Mouse (Mus musculus): ENCODE measurements at regions not wholly inside any gene's neighbourhood (a gene's known extent, or its start where the extent isn't known, plus 50 kb on each side); places are given as distances from the start of the nearest gene placed in this dataset.

GRCm38 (mm10) chr16:77443318-77443717 is 158.6 kb downstream of the Gm11146 start:
- H3K9me3 ChIP-seq (replicated peaks; ENCODE audit: low read length) = no peaks in the 10 kb centered on the region
- ATAC-seq (replicated peaks; ENCODE audit: low FRiP score, low read depth) = no peak
- H3K36me3 ChIP-seq (ENCODE audit: insufficient read depth, low read length) = no peaks in the 10 kb centered on the region
- no peaks in the 10 kb centered on the region for H3K4me1 ChIP-seq (replicated peaks; ENCODE audit: insufficient read depth, low read length)
- no peak overlapping the region for H3K9ac ChIP-seq (ENCODE audit: low read depth, low read length)
- no peak for TF ChIP-seq CTCF (IDR thresholded peaks at IDR 0.05; ENCODE audit: low read depth)
- no peak overlapping the region for H3K27ac ChIP-seq
- H3K27me3 ChIP-seq (ENCODE audit: insufficient read depth, low read length) = no peaks in the 10 kb centered on the region
- DNase-seq (ENCODE audit: low spot score) = no peak
- no peak overlapping the region for H3K4me3 ChIP-seq (replicated peaks; ENCODE audit: low read depth, low read length)
- 89% methylated on average over 5 of the region's 5 CpGs for WGBS
- H3K4me2 ChIP-seq (ENCODE audit: low read length) = no peak overlapping the region

- H3K36me3 ChIP-seq (ENCODE audit: insufficient read depth, low read length) = no peaks in the 10 kb centered on the region
- no peak overlapping the region for H3K27ac ChIP-seq
- no peak overlapping the region for H3K4me2 ChIP-seq (ENCODE audit: low read length)
- H3K27me3 ChIP-seq (ENCODE audit: insufficient read depth, low read length) = no peaks in the 10 kb centered on the region
- no peaks in the 10 kb centered on the region for H3K9me3 ChIP-seq (replicated peaks; ENCODE audit: low read length)
- no peaks in the 10 kb centered on the region for H3K4me1 ChIP-seq (replicated peaks; ENCODE audit: insufficient read depth, low read length)
- WGBS = 95% methylated on average over 6 of the region's 6 CpGs
- no peak overlapping the region for H3K9ac ChIP-seq (ENCODE audit: low read depth, low read length)
- no peak overlapping the region for H3K4me3 ChIP-seq (replicated peaks; ENCODE audit: low read depth, low read length)
- ATAC-seq (replicated peaks; ENCODE audit: low FRiP score, low read depth) (no peak), DNase-seq (ENCODE audit: low spot score) (no peak)
- no peak for TF ChIP-seq CTCF (IDR thresholded peaks at IDR 0.05; ENCODE audit: low read depth)
Measured at GRCm38 (mm10) chr16:77442866-77443265, 159.0 kb downstream of the Gm11146 start.

- Histone ChIP-seq H3K27me3 (ENCODE audit: insufficient read depth, low read length) (no peaks in the 10 kb centered on the region), H3K9me3 (replicated peaks; ENCODE audit: low read length) (no peaks in the 10 kb centered on the region), H3K4me3 (replicated peaks; ENCODE audit: low read depth, low read length) (no peak overlapping the region), H3K27ac (no peak overlapping the region), H3K9ac (ENCODE audit: low read depth, low read length) (no peak overlapping the region), H3K4me1 (replicated peaks; ENCODE audit: insufficient read depth, low read length) (no peaks in the 10 kb centered on the region), H3K4me2 (ENCODE audit: low read length) (no peak overlapping the region), H3K36me3 (ENCODE audit: insufficient read depth, low read length) (no peaks in the 10 kb centered on the region)
- 78% methylated on average over 4 of the region's 4 CpGs for WGBS
- ATAC-seq (replicated peaks; ENCODE audit: low FRiP score, low read depth) = no peak
- DNase-seq (ENCODE audit: low spot score) = no peak
- no peak for TF ChIP-seq CTCF (IDR thresholded peaks at IDR 0.05; ENCODE audit: low read depth)
Measured at GRCm38 (mm10) chr16:77431345-77431744, 170.5 kb downstream of the Gm11146 start.

- Histone ChIP-seq H3K9ac (ENCODE audit: low read depth, low read length) (no peak overlapping the region), H3K4me2 (ENCODE audit: low read length) (no peak overlapping the region), H3K9me3 (replicated peaks; ENCODE audit: low read length) (no peaks in the 10 kb centered on the region), H3K27me3 (ENCODE audit: insufficient read depth, low read length) (no peaks in the 10 kb centered on the region), H3K4me1 (replicated peaks; ENCODE audit: insufficient read depth, low read length) (no peaks in the 10 kb centered on the region), H3K4me3 (replicated peaks; ENCODE audit: low read depth, low read length) (no peak overlapping the region), H3K27ac (no peak overlapping the region), H3K36me3 (ENCODE audit: insufficient read depth, low read length) (no peaks in the 10 kb centered on the region)
- no peak for TF ChIP-seq CTCF (IDR thresholded peaks at IDR 0.05; ENCODE audit: low read depth)
- 77% methylated on average over 12 of the region's 12 CpGs for WGBS
- ATAC-seq (replicated peaks; ENCODE audit: low FRiP score, low read depth) (no peak), DNase-seq (ENCODE audit: low spot score) (no peak)
Measured at GRCm38 (mm10) chr16:77422385-77423363, 179.2 kb downstream of the Gm11146 start.

GRCm38 (mm10) chr16:77421591-77422024 is 180.3 kb downstream of the Gm11146 start:
- ATAC-seq (replicated peaks; ENCODE audit: low FRiP score, low read depth) (peak; percentile 91), DNase-seq (ENCODE audit: low spot score) (peak; percentile 55)
- Histone ChIP-seq H3K4me1 (replicated peaks; ENCODE audit: insufficient read depth, low read length) (no peaks in the 10 kb centered on the region), H3K36me3 (ENCODE audit: insufficient read depth, low read length) (no peaks in the 10 kb centered on the region), H3K27ac (no peak overlapping the region), H3K4me2 (ENCODE audit: low read length) (peak overlapping the region; percentile 25), H3K27me3 (ENCODE audit: insufficient read depth, low read length) (no peaks in the 10 kb centered on the region), H3K4me3 (replicated peaks; ENCODE audit: low read depth, low read length) (no peak overlapping the region), H3K9me3 (replicated peaks; ENCODE audit: low read length) (no peaks in the 10 kb centered on the region), H3K9ac (ENCODE audit: low read depth, low read length) (no peak overlapping the region)
- 18% methylated on average over 10 of the region's 10 CpGs for WGBS
- no peak for TF ChIP-seq CTCF (IDR thresholded peaks at IDR 0.05; ENCODE audit: low read depth)

- ATAC-seq (replicated peaks; ENCODE audit: low FRiP score, low read depth) (no peak), DNase-seq (ENCODE audit: low spot score) (no peak)
- Histone ChIP-seq H3K9ac (ENCODE audit: low read depth, low read length) (no peak overlapping the region), H3K9me3 (replicated peaks; ENCODE audit: low read length) (no peaks in the 10 kb centered on the region), H3K27ac (no peak overlapping the region), H3K4me1 (replicated peaks; ENCODE audit: insufficient read depth, low read length) (no peaks in the 10 kb centered on the region), H3K36me3 (ENCODE audit: insufficient read depth, low read length) (no peaks in the 10 kb centered on the region), H3K4me3 (replicated peaks; ENCODE audit: low read depth, low read length) (no peak overlapping the region), H3K4me2 (ENCODE audit: low read length) (peak overlapping the region; percentile 25; the same call in 1 of the 2 replicates), H3K27me3 (ENCODE audit: insufficient read depth, low read length) (no peaks in the 10 kb centered on the region)
- 36% methylated on average over 6 of the region's 6 CpGs for WGBS
- TF ChIP-seq CTCF (IDR thresholded peaks at IDR 0.05; ENCODE audit: low read depth) = no peak
Measured at GRCm38 (mm10) chr16:77421001-77421400, 180.9 kb downstream of the Gm11146 start.
